Mouse (Mus musculus): ENCODE measurements around the gene Lias.

Gene Lias

GRCm38 (mm10) chr5:65390648-65391644 lies at the start of gene Lias, which contains the start of gene Rpl9:
Gene Lias (plus strand): TSS chr5:65391497.
Gene Rpl9 (minus strand): TSS chr5:65391444.
- DNase-seq (ENCODE audit: low spot score in 2 of 2): peak; percentile 97 to 99

DNA sequence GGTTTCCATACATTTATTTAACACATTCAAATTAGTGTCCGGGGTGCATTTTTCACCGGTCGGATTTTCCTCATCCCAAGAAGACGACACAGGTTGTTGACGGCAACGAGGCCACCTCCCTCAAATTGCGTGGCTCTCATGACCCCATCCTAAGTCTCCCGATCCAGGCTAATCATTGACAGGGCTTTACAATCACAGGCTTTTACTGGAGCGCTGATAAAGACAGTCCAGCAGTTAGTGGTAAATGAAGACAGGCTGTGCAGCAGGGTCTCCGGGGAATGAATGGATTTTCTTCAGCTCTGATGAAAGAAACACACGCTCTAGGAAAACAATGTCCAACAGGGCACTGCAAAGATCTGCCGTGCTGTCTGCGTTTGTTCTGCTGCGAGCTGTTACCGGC lies 43.1 kb upstream of the Lias start, which contains the start of gene Klb:
TSS of gene Klb (plus strand) at position 147 of the 400 bp plus-strand sequence.
- DNase-seq (ENCODE audit: low spot score in 2 of 2): no peak

GRCm38 (mm10) chr5:65350508-65350907 lies 40.8 kb upstream of the Lias start:
- DNase-seq (ENCODE audit: low spot score in 2 of 2): no peak

DNA sequence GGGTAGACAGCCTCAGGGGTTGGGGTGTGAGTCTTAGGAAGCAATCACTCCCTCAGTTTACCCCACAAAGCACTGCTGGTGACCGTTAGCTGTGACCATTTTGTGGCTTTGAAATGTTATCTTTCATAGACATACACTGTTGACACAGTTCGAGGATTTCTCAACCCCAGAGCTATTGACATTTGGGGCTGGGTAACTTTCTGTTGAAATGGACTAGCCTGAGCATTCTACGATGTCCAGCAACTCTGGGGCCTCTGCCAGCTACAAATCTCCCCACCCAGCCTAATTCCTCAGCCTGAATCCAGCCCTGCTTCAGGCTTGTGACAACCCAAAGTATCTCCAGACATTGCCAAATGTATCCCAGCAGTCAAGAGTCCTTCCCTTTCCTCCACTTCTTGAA lies 37.2 kb upstream of the Lias start:
- no peak for DNase-seq (ENCODE audit: low spot score in 2 of 2)

DNA sequence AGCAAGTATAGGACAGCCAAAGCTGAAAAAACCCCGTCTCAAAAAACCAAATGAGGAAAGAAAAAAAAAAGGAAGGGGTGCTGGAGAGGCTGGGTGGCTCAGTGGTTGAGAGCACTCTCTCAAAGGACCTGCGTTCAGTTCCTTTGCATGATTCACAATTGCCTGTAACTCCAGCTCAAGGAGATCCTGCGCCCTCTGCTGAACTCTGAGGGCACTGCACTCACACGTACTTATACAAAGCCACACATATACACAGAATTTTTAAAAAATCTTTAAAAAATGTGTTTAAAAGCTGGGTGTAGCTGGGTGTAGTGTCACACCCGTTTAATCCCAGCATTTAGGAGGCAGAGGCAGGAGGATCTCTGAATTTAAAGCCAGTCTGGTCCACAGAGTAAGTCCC lies 36.3 kb upstream of the Lias start:
- DNase-seq (ENCODE audit: low spot score in 2 of 2): no peak

DNA sequence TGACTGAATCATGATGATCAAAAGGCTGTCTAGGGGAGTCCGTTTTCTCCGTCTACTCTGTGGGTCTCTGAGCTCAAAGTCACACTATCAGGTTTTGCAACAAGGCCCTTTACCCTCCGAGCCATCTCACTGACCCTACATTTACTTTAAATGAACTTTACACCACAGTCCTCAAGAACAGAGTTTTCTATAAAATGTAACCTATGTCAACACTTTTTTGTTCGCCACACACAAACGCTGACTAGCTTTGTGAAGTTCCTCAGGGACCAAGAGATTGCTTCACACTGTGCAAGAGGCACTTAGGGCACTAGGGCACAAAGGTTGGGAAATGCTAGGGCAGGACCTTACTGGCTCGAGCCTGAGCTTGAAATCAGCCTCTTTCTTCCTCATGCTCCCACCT lies 34.4 kb upstream of the Lias start:
- DNase-seq (ENCODE audit: low spot score in 2 of 2): no peak

- no peak for DNase-seq (ENCODE audit: low spot score in 2 of 2)
Observed at GRCm38 (mm10) chr5:65357771-65358170, 33.5 kb upstream of the Lias start.

- DNase-seq (ENCODE audit: low spot score in 2 of 2): no peak
Observed at GRCm38 (mm10) chr5:65367837-65368236, 23.5 kb upstream of the Lias start.

DNA sequence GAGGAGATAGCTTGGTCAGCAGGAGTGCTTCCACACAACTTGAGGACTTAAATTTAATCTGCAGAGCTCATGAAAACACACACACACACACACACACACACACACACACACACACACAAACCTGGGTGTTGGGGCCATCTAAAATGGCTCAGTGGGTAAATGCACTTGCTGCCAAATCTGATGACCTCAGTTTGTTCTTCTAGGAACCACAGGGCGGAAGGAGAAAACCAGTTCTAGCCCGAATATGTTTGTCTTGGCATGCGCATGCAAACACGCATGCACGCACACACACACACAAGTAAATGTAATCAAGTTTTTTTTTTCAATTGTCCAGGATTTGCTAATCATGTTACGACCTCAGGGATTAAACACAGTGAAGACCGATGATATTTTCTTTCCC lies 19.7 kb upstream of the Lias start:
- no peak for DNase-seq (ENCODE audit: low spot score in 2 of 2)

GRCm38 (mm10) chr5:65374746-65375145 lies 16.6 kb upstream of the Lias start:
- DNase-seq (ENCODE audit: low spot score in 2 of 2): no peak

DNA sequence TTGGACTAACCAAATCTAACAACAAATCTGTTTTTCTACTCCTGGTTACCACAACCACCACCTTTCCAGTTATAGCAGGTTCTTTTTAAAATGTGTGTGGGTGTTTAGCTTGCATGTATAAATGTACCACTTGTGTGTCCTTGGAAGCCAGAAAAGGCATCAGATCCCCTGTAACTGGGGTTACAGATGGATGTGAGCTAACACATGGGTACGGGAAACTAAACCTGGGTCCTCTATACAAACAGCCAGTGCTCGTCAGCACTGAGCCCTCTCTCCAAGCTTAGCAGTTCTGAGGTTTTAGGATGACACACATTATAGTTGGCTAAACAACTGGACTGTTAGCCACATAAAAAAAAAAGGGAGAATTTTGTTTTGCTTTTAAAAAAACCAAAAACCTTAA lies 5.6 kb upstream of the Lias start:
- DNase-seq (ENCODE audit: low spot score in 2 of 2): no peak

GRCm38 (mm10) chr5:65387008-65387867 lies 4.1 kb upstream of the Lias start:
- no peak for DNase-seq (ENCODE audit: low spot score in 2 of 2)

DNA sequence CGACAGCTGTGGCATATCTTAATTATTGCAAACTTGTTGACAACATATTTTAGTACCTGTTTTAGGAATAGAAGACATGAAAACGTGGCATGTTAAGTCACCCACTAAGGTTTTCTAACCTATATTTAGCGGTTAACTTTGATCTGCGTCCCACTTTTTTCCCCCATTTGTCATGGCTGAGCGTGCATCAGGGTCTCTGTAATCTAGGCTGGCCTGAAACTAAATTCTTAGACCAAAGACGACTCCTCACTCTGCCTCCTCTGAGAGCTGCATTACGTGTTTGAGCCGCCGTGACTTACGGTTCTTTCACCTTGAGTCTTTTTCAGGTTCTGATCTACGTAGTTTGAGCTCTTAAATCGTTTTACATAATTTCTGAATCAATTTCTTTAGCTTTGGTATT lies 456 bp downstream of the Lias start:
- no peak for DNase-seq (ENCODE audit: low spot score in 2 of 2)

DNA sequence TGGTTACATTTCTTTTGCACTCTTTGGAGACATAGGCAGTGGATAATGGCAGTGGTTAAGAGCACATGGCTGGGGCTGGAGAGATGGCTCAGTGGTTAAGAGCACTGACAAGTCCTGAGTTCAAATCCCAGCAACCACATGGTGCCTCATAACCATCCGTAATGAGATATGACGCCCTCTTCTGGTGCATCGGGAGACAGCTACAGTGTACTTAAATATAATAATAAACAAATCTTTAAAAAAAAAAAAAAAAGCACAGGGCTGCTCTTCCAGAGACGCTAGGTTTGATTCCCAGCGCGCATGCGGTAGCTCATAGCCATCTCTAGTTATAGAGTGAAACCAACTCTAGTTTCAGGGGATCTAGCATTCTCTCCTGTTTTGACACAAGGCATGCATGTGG lies 3.1 kb downstream of the Lias start:
- DNase-seq (ENCODE audit: low spot score in 2 of 2): no peak

GRCm38 (mm10) chr5:65401251-65401994 lies 10.1 kb downstream of the Lias start:
- peak; percentile 51 to 76 for DNase-seq (ENCODE audit: low spot score in 2 of 2)

DNA sequence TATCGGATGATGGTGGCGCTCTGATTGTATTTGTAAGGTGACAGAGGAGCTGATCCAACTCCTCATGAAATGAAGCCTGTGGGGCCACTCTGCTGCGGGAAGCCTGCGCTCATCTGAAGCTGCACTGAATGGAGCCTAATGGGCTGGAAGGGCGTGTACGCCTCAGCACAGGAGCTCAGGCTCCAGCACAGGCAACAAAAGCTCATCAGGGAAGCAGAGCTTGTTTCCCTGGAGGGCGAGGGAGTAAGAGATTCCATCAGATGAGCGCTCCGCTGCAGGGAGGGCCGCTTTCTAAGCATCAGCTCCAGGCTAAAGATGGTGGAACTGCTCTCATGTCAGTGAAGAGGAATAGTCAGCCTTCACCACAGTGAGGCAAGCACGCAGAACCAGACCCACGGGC lies 16.7 kb downstream of the Lias start:
- no peak for DNase-seq (ENCODE audit: low spot score in 2 of 2)

DNA sequence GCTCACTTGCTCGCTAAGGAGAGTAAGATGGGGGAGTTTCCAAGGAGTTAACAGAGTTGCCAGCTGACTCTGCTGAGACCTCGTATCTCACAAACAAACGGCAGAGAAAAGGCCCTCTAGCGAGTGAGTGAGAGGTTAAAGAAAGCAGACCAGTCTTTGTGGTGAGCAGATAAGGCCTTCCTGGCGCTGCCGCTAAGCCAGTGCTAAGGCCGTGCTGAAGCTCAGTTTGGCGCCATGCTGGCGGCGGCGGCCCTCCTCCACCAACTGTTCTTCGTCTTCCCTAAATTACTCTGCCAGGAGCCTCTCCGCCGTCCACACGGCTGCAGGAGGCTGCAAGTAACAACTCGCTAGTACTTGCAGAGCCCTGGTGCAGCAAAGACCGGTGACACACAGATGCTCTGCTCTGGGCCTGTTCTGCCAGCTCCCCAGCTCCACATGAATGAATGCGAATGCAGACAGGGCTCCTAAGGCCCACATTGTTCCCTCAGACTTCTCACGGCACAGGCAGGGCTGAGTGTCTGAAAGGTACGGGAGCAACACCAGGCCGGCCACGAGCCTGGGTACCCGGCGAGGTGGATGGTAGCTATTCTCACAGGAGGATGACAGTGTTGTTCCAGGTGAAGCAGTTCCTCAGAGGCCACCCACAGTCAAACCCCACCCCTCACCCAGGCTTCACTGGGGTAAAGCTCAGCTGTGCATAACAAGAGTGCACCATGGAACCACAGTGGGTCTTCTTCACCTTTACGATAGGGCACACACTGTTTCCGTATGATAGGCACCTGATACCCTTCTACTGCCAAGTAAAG lies 24.6 kb downstream of the Lias start:
- DNase-seq (ENCODE audit: low spot score in 2 of 2): no peak

- no peak for DNase-seq (ENCODE audit: low spot score in 2 of 2)
Observed at GRCm38 (mm10) chr5:65419136-65419535, 27.8 kb downstream of the Lias start.

DNA sequence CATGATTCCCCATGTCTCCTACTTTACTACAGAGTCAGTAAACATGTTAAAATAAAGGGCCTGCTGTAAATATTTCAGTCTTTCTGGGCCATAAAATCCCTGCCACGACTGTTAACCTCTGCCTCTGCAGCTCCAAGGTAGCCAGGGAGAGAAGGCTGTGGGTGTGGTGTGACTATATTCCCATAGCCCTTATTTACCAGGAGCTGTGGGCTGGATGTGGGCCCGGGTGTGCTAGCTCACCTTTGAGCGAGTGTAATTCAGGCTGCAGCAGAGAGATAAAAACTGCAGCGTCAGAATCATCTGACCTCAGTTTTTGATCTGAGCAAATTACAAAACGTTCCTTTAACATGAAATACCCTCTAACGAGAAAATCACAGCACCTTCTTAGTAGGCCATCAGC lies 29.5 kb downstream of the Lias start:
- DNase-seq (ENCODE audit: low spot score in 2 of 2): no peak

- no peak for DNase-seq (ENCODE audit: low spot score in 2 of 2)
Observed at GRCm38 (mm10) chr5:65422803-65423202, 31.5 kb downstream of the Lias start.

GRCm38 (mm10) chr5:65424215-65424614 lies 32.9 kb downstream of the Lias start:
- DNase-seq (ENCODE audit: low spot score in 2 of 2): no peak

Measured in frontal cortex, postnatal 10 days (tissue).